Mouse (Mus musculus): ENCODE data around the gene Dnmbp.

The Dnmbp gene

GRCm38 (mm10) chr19:43879401-43880212, 60.4 kb downstream of the Dnmbp start:
- DNase-seq (ENCODE audit: low read depth, low spot score) = no peak

- no peak for DNase-seq (ENCODE audit: low read depth, low spot score)
Measured at GRCm38 (mm10) chr19:43878111-43879092, 61.6 kb downstream of the Dnmbp start.

GRCm38 (mm10) chr19:43877364-43877763, 62.6 kb downstream of the Dnmbp start:
- no peak for DNase-seq (ENCODE audit: low read depth, low spot score)

- DNase-seq (ENCODE audit: low read depth, low spot score) = no peak
Measured at GRCm38 (mm10) chr19:43875996-43876395, 64.0 kb downstream of the Dnmbp start.

GRCm38 (mm10) chr19:43874351-43874750, 65.6 kb downstream of the Dnmbp start:
- DNase-seq (ENCODE audit: low read depth, low spot score) = no peak

- no peak for DNase-seq (ENCODE audit: low read depth, low spot score)
Measured at GRCm38 (mm10) chr19:43870418-43870817, 69.6 kb downstream of the Dnmbp start.

GRCm38 (mm10) chr19:43857347-43857746, 82.6 kb downstream of the Dnmbp start:
- DNase-seq (ENCODE audit: low read depth, low spot score) = no peak

- no peak for DNase-seq (ENCODE audit: low read depth, low spot score)
Measured at GRCm38 (mm10) chr19:43852837-43853545, 87.0 kb downstream of the Dnmbp start.

- no peak for DNase-seq (ENCODE audit: low read depth, low spot score)
Measured at GRCm38 (mm10) chr19:43851996-43852630, 87.9 kb downstream of the Dnmbp start.

GRCm38 (mm10) chr19:43850026-43850425, 90.0 kb downstream of the Dnmbp start:
- no peak for DNase-seq (ENCODE audit: low read depth, low spot score)

GRCm38 (mm10) chr19:43847966-43848365, 92.0 kb downstream of the Dnmbp start:
- DNase-seq (ENCODE audit: low read depth, low spot score) = no peak

- DNase-seq (ENCODE audit: low read depth, low spot score) = no peak
Measured at GRCm38 (mm10) chr19:43847056-43847455, 92.9 kb downstream of the Dnmbp start.

GRCm38 (mm10) chr19:43845331-43845908, 94.6 kb downstream of the Dnmbp start:
- no peak for DNase-seq (ENCODE audit: low read depth, low spot score)

GRCm38 (mm10) chr19:43843184-43843583, 96.8 kb downstream of the Dnmbp start:
- no peak for DNase-seq (ENCODE audit: low read depth, low spot score)

- peak; percentile 19 for DNase-seq (ENCODE audit: low read depth, low spot score)
Measured at GRCm38 (mm10) chr19:43832425-43833069, 107.4 kb downstream of the Dnmbp start.

GRCm38 (mm10) chr19:43826855-43827254, 113.1 kb downstream of the Dnmbp start:
- DNase-seq (ENCODE audit: low read depth, low spot score) = no peak

- DNase-seq (ENCODE audit: low read depth, low spot score) = peak; percentile 33
Measured at GRCm38 (mm10) chr19:43815661-43816414, 124.2 kb downstream of the Dnmbp start.

- DNase-seq (ENCODE audit: low read depth, low spot score) = no peak
Measured at GRCm38 (mm10) chr19:43813315-43813714, 126.7 kb downstream of the Dnmbp start.

- DNase-seq (ENCODE audit: low read depth, low spot score) = no peak
Measured at GRCm38 (mm10) chr19:43811419-43811818, 128.6 kb downstream of the Dnmbp start.

GRCm38 (mm10) chr19:43809331-43809730, 130.7 kb downstream of the Dnmbp start:
- DNase-seq (ENCODE audit: low read depth, low spot score) = no peak
